Mouse (Mus musculus) bone marrow, adult 2 months (tissue): ENCODE data around the gene Alk.

Experiments
- CTCF ChIP-seq: fragments of 200-500 bp; IDR thresholded peaks from 2 replicates; pipeline ENCODE4 v1.5.1; 2011; ENCODE audit warnings: low read length, control low read depth; ENCODE audit not compliant: control insufficient read depth, insufficient read depth
- POLR2A ChIP-seq: fragments of 200-500 bp; IDR thresholded peaks from 2 replicates; pipeline ENCODE4 v1.6.1; 2011; ENCODE audit warnings: low read depth, mild to moderate bottlenecking, control low read depth, low read length, borderline replicate concordance; ENCODE audit not compliant: control insufficient read depth

- TF ChIP-seq POLR2A: no peak
- TF ChIP-seq CTCF: no peak
Measured at GRCm38 (mm10) chr17:72332909-72333308, 271.5 kb downstream of the Alk start.
